Mouse (Mus musculus): ENCODE measurements around the gene Ear6. TPM values are rescaled to one million over a fixed set of nuclear protein-coding genes. Genes with fewer than 3 reads are reported as not detected.

Gene Ear6
- not detected in 2 replicates for polyA plus RNA-seq (2012; ENCODE audit: low replicate concordance)

GRCm38 (mm10) chr14:51853399-51853798, at the start of gene Ear6:
Gene Ear6, plus strand, starts transcription at chr14:51853699.

GRCm38 (mm10) chr14:51884598-51885331, 31.3 kb downstream of the Ear6 start, which contains the start of gene Mettl17:
Gene Mettl17, plus strand, starts transcription at chr14:51884842.

GRCm38 (mm10) chr14:51892191-51892939, 38.9 kb downstream of the Ear6 start, which contains the start of gene Slc39a2:
Gene Slc39a2, plus strand, starts transcription at chr14:51892889.

Other genes starting within 250 kb of the Ear6 start
- gene Gm17078, start 242.4 kb upstream of the Ear6 start, polyA plus RNA-seq (2012; ENCODE audit: low replicate concordance) = not detected in 2 replicates
- not detected in 2 replicates for gene Gm4181, start 218.0 kb upstream of the Ear6 start, polyA plus RNA-seq (2012; ENCODE audit: low replicate concordance)
- not detected in 2 replicates for gene Gm17079, start 158.2 kb upstream of the Ear6 start, polyA plus RNA-seq (2012; ENCODE audit: low replicate concordance)
- not detected in 2 replicates for gene Gm5800, start 136.5 kb upstream of the Ear6 start, polyA plus RNA-seq (2012; ENCODE audit: low replicate concordance)
- not detected in 2 replicates for gene Ang4, start 80.1 kb upstream of the Ear6 start, polyA plus RNA-seq (2012; ENCODE audit: low replicate concordance)
- gene AY358078, start 53.7 kb upstream of the Ear6 start, polyA plus RNA-seq (2012; ENCODE audit: low replicate concordance) = not detected in 2 replicates
- 1.7 and 22.2 TPM in 2 replicates for gene Mettl17, start 31.1 kb downstream of the Ear6 start, polyA plus RNA-seq (2012; ENCODE audit: low replicate concordance)
- 0.07 TPM in 1 of 2 replicates, not detected in the other for gene Slc39a2, start 39.2 kb downstream of the Ear6 start, polyA plus RNA-seq (2012; ENCODE audit: low replicate concordance)
- gene Ndrg2, start 60.5 kb downstream of the Ear6 start, polyA plus RNA-seq (2012; ENCODE audit: low replicate concordance) = 2.5 and 3.3 TPM in 2 replicates
- gene Tppp2, start 64.7 kb downstream of the Ear6 start, polyA plus RNA-seq (2012; ENCODE audit: low replicate concordance) = not detected in 2 replicates
- gene Rnase13, start 69.1 kb downstream of the Ear6 start, polyA plus RNA-seq (2012; ENCODE audit: low replicate concordance) = not detected in 2 replicates
- 192 and 325 TPM in 2 replicates for gene Arhgef40, start 131.0 kb downstream of the Ear6 start, polyA plus RNA-seq (2012; ENCODE audit: low replicate concordance)
- not detected in 2 replicates for gene Tmem253, start 162.0 kb downstream of the Ear6 start, polyA plus RNA-seq (2012; ENCODE audit: low replicate concordance)
- 60.3 and 76.3 TPM in 2 replicates for gene Zfp219, start 167.0 kb downstream of the Ear6 start, polyA plus RNA-seq (2012; ENCODE audit: low replicate concordance)
- not detected in 2 replicates for gene Olfr221, start 188.8 kb downstream of the Ear6 start, polyA plus RNA-seq (2012; ENCODE audit: low replicate concordance)